In the genomic region with DNA sequence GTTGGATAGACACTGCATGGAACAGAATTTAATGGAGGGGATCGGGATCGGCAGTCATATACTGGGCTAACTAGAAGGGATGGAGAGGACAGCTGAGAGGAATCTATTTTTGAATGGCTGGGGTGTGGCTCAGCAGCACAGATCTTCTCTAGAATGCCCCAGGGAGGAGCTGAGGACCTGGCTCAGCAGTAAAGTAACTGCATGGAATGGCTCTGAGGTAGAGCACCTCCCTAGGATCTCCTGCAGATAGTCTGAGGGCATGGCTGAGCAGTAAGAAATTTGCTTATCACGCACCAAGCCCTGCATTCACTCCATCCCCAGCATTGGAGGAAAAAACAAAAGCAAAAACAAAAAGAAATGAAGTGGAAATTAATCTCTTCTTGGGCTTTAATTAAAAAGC, we compare ENCODE assay signal across 18 mouse cellular contexts.
"Had no signal": no experiment of that assay in that cellular context is flagged by ENCODE, and none has a peak within 500 bp of the region (broad histone marks: within the 10 kb centered on the region; RNA-seq: fewer than 3 reads in every experiment).

No protein-coding gene starts in this region.

- ATAC-seq: midbrain, embryonic 13.5 days; midbrain, embryonic 15.5 days had no signal

- H3K36me3 ChIP-seq: midbrain, embryonic 13.5 days; midbrain, embryonic 15.5 days; neural tube, embryonic 13.5 days; neural tube, embryonic 15.5 days had no signal

- H3K27me3 ChIP-seq: midbrain, embryonic 13.5 days; midbrain, embryonic 15.5 days; neural tube, embryonic 13.5 days; neural tube, embryonic 15.5 days had no signal

- DNase-seq: lung, adult 18-20 months; lung, embryonic 14.5 days; lung, postnatal 10 days; lung, postnatal 4 days; retina, postnatal 1 day; right cerebral cortex, adult 18-20 months; right cerebral cortex, postnatal 25 days; right cerebral cortex, postnatal 4 days; spleen, adult 18-20 months; thymus, adult 18-20 months; thymus, postnatal 14 days; thymus, postnatal 36 days had no signal

- H3K4me3 ChIP-seq: midbrain, embryonic 13.5 days; midbrain, embryonic 15.5 days; myocyte; neural tube, embryonic 13.5 days; neural tube, embryonic 15.5 days had no signal

- H3K27ac ChIP-seq: midbrain, embryonic 13.5 days; midbrain, embryonic 15.5 days; neural tube, embryonic 13.5 days; neural tube, embryonic 15.5 days had no signal

- H3K9ac ChIP-seq: lung, embryonic 14.5 days; midbrain, embryonic 13.5 days; midbrain, embryonic 15.5 days; neural tube, embryonic 13.5 days; neural tube, embryonic 15.5 days had no signal

- H3K4me2 ChIP-seq: lung, embryonic 14.5 days; midbrain, embryonic 11.5 days; midbrain, embryonic 13.5 days; midbrain, embryonic 15.5 days; neural tube, embryonic 13.5 days; neural tube, embryonic 15.5 days had no signal

- H3K9me3 ChIP-seq: midbrain, embryonic 13.5 days; midbrain, embryonic 15.5 days; neural tube, embryonic 15.5 days had no signal
